Mouse (Mus musculus) midbrain, embryonic 13.5 days (tissue): ENCODE data around the gene Rab24. TPM values are rescaled to one million over a fixed set of nuclear protein-coding genes. Genes with fewer than 3 reads are reported as not detected.

Source experiments
- ATAC-seq: fragments of 200-750 bp; cut with Nextera tagmentation; 2 replicates; pipeline ENCODE4 v1.8.0; 2017; ENCODE audit warnings: mild to moderate bottlenecking, moderate TSS enrichment, moderate library complexity
- H3K27ac ChIP-seq: fragments of 300-500 bp; sonication (generic); 2 replicates; pipeline ENCODE4 v1.5.1; 2015; ENCODE audit warnings: inconsistent platforms, mild to moderate bottlenecking, moderate library complexity
- H3K27me3 ChIP-seq: fragments of 300-500 bp; sonication (generic); 2 replicates; pipeline ENCODE4 v1.6.1; 2015; ENCODE audit warnings: mild to moderate bottlenecking, inconsistent platforms
- H3K36me3 ChIP-seq: fragments of 300-500 bp; sonication (generic); 2 replicates; pipeline ENCODE4 v1.6.1; 2015; ENCODE audit warnings: mild to moderate bottlenecking, inconsistent platforms
- H3K4me1 ChIP-seq: fragments of 300-500 bp; sonication (generic); replicated peaks from 2 replicates; pipeline ENCODE4 v1.6.1; 2015; ENCODE audit warnings: inconsistent platforms
- H3K4me2 ChIP-seq: fragments of 300-500 bp; sonication (generic); replicated peaks from 2 replicates; pipeline ENCODE4 v1.6.1; 2015; ENCODE audit warnings: moderate library complexity, mild to moderate bottlenecking, inconsistent platforms
- H3K4me3 ChIP-seq: fragments of 300-500 bp; sonication (generic); replicated peaks from 2 replicates; pipeline ENCODE4 v1.5.1; 2015; ENCODE audit warnings: mild to moderate bottlenecking, inconsistent platforms
- H3K9ac ChIP-seq: fragments of 300-500 bp; sonication (generic); replicated peaks from 2 replicates; pipeline ENCODE4 v1.6.1; 2015; ENCODE audit warnings: mild to moderate bottlenecking, inconsistent platforms
- H3K9me3 ChIP-seq: fragments of 300-500 bp; sonication (generic); 2 replicates; pipeline ENCODE4 v1.6.1; 2016; ENCODE audit warnings: mild to moderate bottlenecking, inconsistent platforms
- WGBS: fragments of 180-500 bp; shearing (Covaris S2); methylation state at CpG from one replicate; pipeline ENCODE4 v1.1.7; 2015; 5-methylcytosine and 5-hydroxymethylcytosine counted together
- polyA plus RNA-seq: library from polyadenylated mRNA; unstranded; fragments of >200 nt; fragmentation: Nextera tagmentation; extraction: Ambion mirVana; gene quantifications from 2 replicates; pipeline ENCODE4 v1.2.1, GENCODE M21; 2015

Gene Rab24
- polyA plus RNA-seq, 1 experiment from 2014 or later: 108 TPM

DNA sequence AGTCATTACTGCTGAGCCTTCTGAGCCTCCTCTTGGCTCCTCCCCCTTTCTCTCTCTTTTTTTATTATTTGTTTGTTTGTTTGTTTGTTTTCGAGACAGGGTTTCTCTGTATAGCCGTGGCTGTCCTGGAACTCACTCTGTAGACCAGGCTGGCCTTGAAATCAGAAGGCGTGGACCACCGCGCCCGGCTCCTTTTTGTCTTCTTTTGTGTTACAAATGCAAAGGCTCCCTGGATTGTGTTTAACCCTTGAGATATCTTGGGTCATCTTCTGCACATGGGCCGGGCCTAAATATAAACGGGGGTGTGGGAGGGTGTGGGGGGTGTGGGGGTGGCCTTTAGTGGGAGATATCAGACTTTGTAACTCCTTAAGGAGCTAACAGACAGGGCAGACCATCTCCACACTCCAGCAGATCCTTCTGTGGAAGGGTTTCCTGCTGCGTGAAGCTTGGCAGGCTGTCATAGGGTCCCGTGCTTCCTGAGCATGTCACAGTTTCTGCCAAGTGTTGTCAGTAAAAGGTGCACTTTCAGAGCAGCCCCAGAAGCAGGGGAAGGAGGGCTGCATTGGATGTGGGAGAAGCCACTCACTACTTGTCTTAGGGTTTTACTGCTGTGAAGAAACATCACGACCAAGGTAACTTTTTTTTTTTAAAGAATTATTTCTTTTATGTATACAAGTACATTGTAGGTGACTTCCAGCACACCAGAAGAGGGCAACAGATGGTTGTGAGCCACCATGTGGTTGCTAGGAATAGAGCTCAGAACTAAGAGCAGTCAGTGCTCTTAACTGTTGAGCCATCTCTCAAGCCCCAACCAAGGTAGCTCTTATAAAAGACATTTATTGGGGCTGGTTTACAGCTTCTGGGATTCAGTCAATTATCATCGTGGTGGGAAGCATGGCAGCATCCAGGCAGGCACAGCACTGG is 16.6 kb upstream of the Rab24 start:
- Histone ChIP-seq H3K9ac (no peak overlapping the region), H3K9me3 (no peaks in the 10 kb centered on the region), H3K4me3 (no peak overlapping the region), H3K27ac (no peak overlapping the region), H3K4me1 (no peaks in the 10 kb centered on the region), H3K36me3 (no peaks in the 10 kb centered on the region), H3K27me3 (no peaks in the 10 kb centered on the region), H3K4me2 (no peak overlapping the region)
- no peak for ATAC-seq
- 65% methylated on average over 12 of the region's 12 CpGs for WGBS

DNA sequence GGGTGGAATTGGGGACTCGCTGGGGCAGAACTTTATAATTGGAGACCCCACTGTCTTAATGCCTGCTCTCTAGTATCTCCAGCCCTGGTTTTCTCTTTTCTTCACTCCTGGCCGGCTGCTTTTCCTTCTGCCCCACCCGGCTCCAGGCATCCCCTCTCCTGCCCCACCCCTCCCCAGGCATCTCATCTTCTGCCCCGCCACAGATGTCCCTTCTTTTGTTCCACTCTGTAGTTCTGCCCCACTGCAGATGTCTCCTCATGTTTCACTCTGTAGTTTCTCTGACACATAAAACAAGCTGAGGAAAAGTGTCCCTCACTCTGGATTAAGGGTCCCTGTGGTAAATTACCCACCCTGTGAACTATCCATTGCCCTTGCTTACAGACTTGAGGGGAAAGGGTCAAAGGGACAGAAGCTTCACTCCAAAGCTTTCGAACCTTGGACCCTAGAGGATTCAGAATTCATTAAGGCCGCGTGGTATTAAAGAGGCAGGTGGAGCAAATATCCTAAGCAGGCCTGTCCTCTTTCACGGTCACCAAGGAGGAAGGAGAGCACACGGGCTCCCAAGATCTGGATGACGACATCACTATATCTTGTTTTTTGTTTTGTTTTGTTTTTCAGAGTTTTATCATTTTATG is 15.7 kb upstream of the Rab24 start:
- no peak for ATAC-seq
- Histone ChIP-seq H3K27me3 (no peaks in the 10 kb centered on the region), H3K9me3 (no peaks in the 10 kb centered on the region), H3K4me3 (no peak overlapping the region), H3K4me1 (no peaks in the 10 kb centered on the region), H3K9ac (no peak overlapping the region), H3K36me3 (no peaks in the 10 kb centered on the region), H3K27ac (no peak overlapping the region), H3K4me2 (no peak overlapping the region)
- 67% methylated on average over 10 of the region's 10 CpGs for WGBS

DNA sequence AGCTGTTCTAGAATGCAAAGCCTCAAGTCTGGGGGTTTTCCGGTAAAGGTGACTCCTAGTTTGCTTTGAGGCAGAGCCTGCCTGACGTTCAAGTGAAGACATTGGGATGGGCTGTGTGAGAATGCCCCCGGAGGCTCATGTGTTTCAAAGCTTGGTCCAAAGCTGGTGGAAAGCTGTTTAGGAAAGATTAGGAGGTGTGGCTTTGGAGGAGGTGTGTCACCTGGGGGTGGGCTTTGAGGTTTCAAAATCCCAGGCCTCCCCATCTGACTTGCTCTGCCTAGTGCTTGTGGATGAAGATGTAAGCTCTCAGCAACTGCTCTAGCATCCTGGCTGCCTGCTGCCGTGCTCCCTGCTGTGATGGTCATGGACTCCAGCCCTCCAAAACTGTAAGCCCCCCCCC is 14.0 kb upstream of the Rab24 start:
- H3K9me3 ChIP-seq: no peaks in the 10 kb centered on the region
- H3K4me2 ChIP-seq: no peak overlapping the region
- H3K27me3 ChIP-seq: no peaks in the 10 kb centered on the region
- H3K4me1 ChIP-seq: peaks cover 5% of the 10 kb centered on the region
- H3K36me3 ChIP-seq: no peaks in the 10 kb centered on the region
- H3K9ac ChIP-seq: no peak overlapping the region
- no peak overlapping the region for H3K4me3 ChIP-seq
- WGBS: 84% methylated on average over 4 of the region's 4 CpGs
- ATAC-seq: no peak
- H3K27ac ChIP-seq: no peak overlapping the region

DNA sequence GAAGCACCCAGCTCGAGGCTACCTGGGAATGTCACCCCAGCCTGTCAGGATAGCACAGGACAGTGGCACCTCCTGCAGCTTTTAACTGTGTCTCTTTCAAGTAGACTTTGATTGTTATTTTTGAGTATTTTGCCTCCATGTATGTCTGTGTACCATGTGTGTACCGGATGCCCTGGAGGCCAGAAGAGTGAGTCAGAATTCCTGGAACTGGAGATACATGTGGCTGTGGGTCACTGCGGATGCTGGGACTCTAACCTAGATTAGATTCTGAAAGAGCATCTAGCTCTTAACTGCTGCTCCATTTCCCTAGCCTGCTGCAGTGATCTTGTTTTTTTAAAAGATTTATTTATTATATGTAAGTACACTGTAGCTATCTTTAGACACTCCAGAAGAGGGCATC is 10.6 kb upstream of the Rab24 start:
- no peak overlapping the region for H3K27ac ChIP-seq
- no peak for ATAC-seq
- no peaks in the 10 kb centered on the region for H3K27me3 ChIP-seq
- no peaks in the 10 kb centered on the region for H3K36me3 ChIP-seq
- no peak overlapping the region for H3K4me3 ChIP-seq
- H3K4me1 ChIP-seq: peaks cover 32% of the 10 kb centered on the region
- H3K9me3 ChIP-seq: no peaks in the 10 kb centered on the region
- no peak overlapping the region for H3K9ac ChIP-seq
- WGBS: 89% methylated on average over 3 of the region's 3 CpGs
- H3K4me2 ChIP-seq: no peak overlapping the region

GRCm38 (mm10) chr13:55330567-55331400 is 9.0 kb upstream of the Rab24 start:
- Histone ChIP-seq H3K9me3 (no peaks in the 10 kb centered on the region), H3K36me3 (peaks cover 5% of the 10 kb centered on the region), H3K9ac (peak overlapping the region; percentile 76; the same call in 1 of the 2 replicates), H3K27ac (peak overlapping the region; percentile 77), H3K4me3 (peak overlapping the region; percentile 60), H3K4me2 (peak overlapping the region; percentile 88), H3K4me1 (peaks cover 37% of the 10 kb centered on the region), H3K27me3 (no peaks in the 10 kb centered on the region)
- WGBS: 53% methylated on average over 14 of the region's 14 CpGs
- ATAC-seq: no peak

DNA sequence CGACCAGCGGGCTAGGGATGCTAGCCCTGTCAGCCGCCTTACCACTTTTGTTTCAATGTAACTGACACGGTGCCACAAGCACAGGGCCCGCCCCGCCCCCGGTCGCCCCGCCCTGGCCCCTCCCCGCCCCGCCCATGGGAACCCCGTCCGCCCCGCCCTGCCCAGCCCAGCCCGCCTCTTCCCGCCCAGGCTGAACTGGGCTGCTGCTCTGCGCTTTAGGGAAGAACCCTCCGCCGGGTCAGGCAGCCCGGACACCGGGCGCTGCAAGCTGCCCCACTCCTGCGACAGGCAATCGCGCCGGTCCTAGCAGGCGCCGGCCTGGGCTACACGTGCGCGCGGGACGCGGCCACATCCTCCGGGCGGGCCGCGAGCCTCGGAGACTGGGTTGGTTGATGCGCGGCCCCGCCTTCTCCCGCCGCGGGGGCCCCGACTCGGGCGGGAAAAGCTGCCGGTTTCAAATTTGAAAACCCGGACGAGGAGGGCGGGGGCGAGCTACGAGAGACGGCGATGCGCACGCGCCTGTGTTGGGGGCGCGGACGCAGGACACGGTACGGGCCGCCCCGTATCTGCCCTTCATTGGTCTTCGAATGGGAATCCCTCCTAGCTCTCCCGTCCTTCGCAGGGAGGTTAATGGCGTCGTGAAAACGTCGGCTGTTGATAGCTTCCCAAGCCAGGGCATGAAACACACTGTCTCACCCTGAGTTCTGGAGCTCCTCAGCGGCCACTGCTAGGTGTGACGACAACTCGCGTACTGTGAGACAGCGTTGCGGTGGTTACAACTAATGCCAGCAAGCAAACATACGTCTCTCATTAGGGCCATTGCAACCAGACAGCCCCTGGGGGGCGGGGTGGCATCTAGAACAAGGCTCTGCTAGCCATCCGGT is 8.2 kb upstream of the Rab24 start, which contains the start of gene Mxd3:
Gene Mxd3, minus strand, starts transcription at position 141 of the 884 bp plus-strand sequence.
- peaks cover 37% of the 10 kb centered on the region for H3K4me1 ChIP-seq
- peaks cover 13% of the 10 kb centered on the region for H3K36me3 ChIP-seq
- ATAC-seq: peak; percentile 85
- H3K27ac ChIP-seq: peak within 1 kb of the TSS; percentile 77
- under 1% methylated on average over 78 of the region's 82 CpGs for WGBS
- H3K9me3 ChIP-seq: no peaks in the 10 kb centered on the region
- peak within 1 kb of the TSS; percentile 60 for H3K4me3 ChIP-seq
- peak within 1 kb of the TSS; percentile 76 for H3K9ac ChIP-seq
- no peaks in the 10 kb centered on the region for H3K27me3 ChIP-seq
- H3K4me2 ChIP-seq: peak within 1 kb of the TSS; percentile 88

- peak; percentile 12 for ATAC-seq
- Histone ChIP-seq H3K27me3 (no peaks in the 10 kb centered on the region), H3K4me2 (peak overlapping the region; percentile 88), H3K4me1 (peaks cover 38% of the 10 kb centered on the region), H3K4me3 (peak overlapping the region; percentile 60), H3K36me3 (peaks cover 19% of the 10 kb centered on the region), H3K9me3 (no peaks in the 10 kb centered on the region), H3K27ac (peak overlapping the region; percentile 36; the same call in 1 of the 2 replicates), H3K9ac (peak overlapping the region; percentile 76)
- under 1% methylated on average over 26 of the region's 29 CpGs for WGBS
Observed at GRCm38 (mm10) chr13:55329109-55329682, 7.5 kb upstream of the Rab24 start.

DNA sequence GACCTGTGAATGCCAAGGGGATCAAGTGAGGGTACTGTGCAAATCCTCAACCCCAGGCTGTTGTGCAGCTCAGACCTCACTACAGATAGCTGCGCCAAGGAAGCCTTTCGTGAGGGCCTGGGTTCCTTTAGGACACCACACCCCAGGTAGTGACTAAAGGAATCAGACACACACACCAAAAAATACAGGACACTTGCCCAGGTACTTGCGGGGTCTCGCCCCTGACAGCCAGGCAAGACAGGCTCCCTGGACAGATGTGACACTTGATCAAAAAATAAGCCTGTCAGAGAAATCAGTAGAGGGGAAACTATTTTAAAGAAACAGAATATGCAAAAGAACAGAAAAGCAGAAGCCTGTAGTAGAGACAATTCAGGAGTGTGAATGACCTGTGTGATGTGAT is 6.9 kb upstream of the Rab24 start:
- no peak for ATAC-seq
- H3K4me2 ChIP-seq: peak overlapping the region; percentile 88
- 79% methylated on average over 4 of the region's 4 CpGs for WGBS

GRCm38 (mm10) chr13:55328171-55328570 is 6.4 kb upstream of the Rab24 start:
- Histone ChIP-seq H3K27ac (no peak overlapping the region), H3K4me2 (peak overlapping the region; percentile 88), H3K36me3 (peaks cover 29% of the 10 kb centered on the region), H3K9ac (peak overlapping the region; percentile 76), H3K4me1 (peaks cover 48% of the 10 kb centered on the region), H3K27me3 (no peaks in the 10 kb centered on the region), H3K9me3 (no peaks in the 10 kb centered on the region), H3K4me3 (peak overlapping the region; percentile 60)
- 80% methylated on average over 6 of the region's 6 CpGs for WGBS
- ATAC-seq: no peak

More for the DNA sequence above, 6.9 kb upstream of the Rab24 start:
- no peak overlapping the region for H3K27ac ChIP-seq
- H3K36me3 ChIP-seq: peaks cover 24% of the 10 kb centered on the region
- H3K4me3 ChIP-seq: peak overlapping the region; percentile 60
- H3K9me3 ChIP-seq: no peaks in the 10 kb centered on the region
- peak overlapping the region; percentile 76 for H3K9ac ChIP-seq
- no peaks in the 10 kb centered on the region for H3K27me3 ChIP-seq
- peaks cover 44% of the 10 kb centered on the region for H3K4me1 ChIP-seq

DNA sequence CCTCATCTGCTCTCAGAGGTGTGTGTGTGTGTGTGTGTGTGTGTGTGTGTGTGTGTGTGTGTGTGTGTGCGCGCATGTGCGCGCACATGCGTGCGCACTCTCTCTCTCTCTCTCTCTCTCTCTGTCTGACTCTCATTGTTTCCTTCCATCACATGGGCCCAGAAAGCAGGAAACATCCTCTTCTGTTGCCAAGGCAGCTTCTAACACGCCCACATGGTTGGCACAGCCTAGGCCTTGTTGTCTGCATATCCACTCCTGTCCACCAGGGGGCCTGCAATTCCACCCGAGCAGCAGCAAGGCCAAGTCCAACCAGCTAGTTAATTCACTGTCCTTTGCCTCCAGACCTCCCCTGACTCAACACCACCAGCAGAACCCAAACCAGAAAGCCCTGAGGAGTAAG is 5.9 kb upstream of the Rab24 start:
- Histone ChIP-seq H3K9me3 (no peaks in the 10 kb centered on the region), H3K9ac (0 out of 2 replicates have a peak overlapping the region, but pooled peaks have one; percentile 19), H3K27me3 (no peaks in the 10 kb centered on the region), H3K27ac (0 out of 2 replicates have a peak overlapping the region, but pooled peaks have one; percentile 19), H3K4me1 (peaks cover 54% of the 10 kb centered on the region), H3K4me2 (peak overlapping the region; percentile 88), H3K4me3 (peak overlapping the region; percentile 60; the same call in 1 of the 2 replicates), H3K36me3 (peaks cover 31% of the 10 kb centered on the region)
- 20% methylated on average over 4 of the region's 8 CpGs for whole genome bisulfite sequencing
- ATAC-seq: peak; percentile 21; the same call in 1 of the 2 replicates
